Mouse (Mus musculus) embryo, embryonic 11.5 days (tissue): ENCODE data around the gene Prr5l.

ENCODE experiments used
- DNase-seq: peaks from one replicate; pipeline ENCODE4 v3.0.0-alpha.2; 2012; ENCODE audit warnings: low read depth, low spot score

Prr5l gene

DNA sequence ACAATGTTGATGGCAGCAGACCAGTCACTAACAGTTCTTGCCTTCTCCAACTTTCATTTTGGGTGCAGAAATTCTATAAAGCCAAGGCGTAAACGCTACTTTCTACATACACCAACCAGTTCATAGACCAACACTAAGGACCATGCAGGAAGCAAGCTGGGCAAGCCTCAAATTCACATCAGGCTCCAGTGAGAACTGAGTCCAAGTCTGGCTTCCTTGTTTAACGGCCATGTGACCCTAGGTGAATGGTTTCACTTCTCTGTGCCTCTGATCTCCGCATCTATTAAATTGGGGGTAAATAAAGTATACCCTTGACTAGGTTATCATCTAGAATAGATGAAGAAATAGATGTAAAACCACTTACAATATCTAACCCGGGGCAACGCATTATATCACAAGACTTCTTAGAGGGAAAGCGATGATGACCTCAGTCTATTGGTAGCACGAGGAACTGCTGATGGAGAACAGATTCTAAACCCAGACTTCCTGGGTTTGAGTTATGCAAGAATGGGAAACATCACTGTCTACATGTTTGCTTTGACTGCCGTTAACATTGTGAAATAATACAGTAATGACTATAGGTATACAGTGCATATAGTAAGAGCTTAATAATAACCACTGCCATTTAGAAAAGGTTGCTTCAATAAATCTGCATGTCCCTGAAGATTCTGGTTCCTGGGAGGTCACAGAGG lies 1.2 kb downstream of the Prr5l start:
- no peak for DNase-seq

DNA sequence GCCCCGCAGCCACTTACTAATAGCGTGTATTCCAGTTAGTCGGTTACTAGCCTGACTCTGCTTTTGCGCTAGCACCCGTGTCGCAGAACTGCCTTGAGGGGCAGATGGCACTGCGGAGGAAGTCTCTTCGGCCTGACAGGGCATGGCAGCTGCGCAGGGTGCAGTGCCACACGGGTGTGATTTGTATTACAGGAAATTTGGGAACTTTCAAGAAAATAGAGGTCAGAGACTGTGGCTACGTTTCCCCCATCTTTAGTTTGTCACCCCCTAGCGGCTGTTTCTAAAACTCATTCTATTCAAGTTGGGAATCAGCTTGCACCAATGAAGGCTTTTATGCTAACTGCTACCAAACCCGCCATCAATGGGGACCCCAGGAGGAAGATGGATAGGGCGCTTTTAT lies 11.6 kb downstream of the Prr5l start:
- peak; percentile 39 for DNase-seq

- no peak for DNase-seq
These were observed 14.1 kb downstream of the Prr5l start for GRCm38 (mm10) chr2:101868683-101869082.

GRCm38 (mm10) chr2:101862219-101863123 lies 20.4 kb downstream of the Prr5l start:
- DNase-seq = no peak

DNA sequence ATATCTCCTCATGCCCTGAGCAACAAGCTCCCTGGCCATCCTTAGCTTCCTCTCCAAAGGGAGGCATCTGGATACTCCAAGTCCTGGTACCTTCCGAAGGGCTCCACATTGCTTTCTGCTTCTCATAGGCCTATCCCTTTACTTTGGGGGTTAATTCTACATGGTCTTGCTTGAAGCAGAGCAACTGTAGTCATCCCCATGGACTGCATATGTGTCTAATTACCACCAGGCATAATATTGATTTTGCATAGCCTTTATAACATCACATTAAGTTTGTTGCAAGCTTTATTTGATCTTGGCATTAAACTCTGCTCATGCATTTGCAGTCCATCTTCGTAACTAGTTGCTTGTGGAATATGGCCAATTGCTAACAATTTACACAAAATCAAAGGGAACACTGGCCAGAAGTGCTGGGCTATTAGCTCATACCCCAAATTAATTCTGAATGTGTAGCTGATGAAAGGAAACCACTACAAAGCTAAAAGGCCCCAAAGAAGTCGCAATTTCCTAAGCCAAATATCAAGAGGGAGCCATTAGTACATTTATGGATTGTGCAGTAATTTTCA lies 21.8 kb downstream of the Prr5l start:
- no peak for DNase-seq

DNA sequence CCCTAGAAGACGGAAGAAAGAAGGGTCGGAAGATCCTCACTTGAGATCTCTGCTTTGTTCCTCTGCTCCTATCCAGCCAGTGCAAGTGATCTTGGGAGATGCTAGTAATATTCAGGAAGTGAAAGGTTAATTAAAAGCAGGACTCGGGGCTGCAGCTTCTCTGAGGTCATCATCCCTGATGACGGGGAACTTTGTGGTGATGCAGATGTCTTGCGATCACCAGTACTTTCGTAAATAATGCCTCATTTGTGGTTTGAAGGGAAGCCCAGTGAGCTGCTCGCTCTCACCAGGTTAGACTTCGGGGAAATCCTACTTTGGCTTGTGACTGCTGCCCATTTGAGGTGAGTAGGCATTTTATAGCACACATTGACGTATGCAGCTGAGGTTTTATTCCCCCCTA lies 26.7 kb downstream of the Prr5l start:
- no peak for DNase-seq

- DNase-seq = no peak
These were observed 28.0 kb downstream of the Prr5l start for GRCm38 (mm10) chr2:101854792-101855191.

DNA sequence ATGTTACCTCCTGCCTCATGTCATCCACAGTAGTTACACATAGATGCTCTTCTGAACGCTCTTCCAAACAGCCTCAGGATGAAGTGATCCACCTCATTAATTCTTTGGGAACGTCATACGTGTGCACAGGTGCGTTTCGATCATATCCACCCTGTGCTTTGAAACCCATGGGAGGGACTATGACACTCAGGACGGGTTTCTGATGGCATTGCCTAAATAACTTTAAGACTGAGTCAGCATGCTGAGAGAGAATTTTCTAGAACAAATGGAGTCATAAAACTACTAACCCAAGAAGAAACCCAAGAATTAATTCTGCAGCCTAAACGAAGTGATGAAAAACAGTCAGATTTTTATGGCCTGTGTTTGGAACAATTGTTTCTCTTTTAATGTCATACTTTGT lies 40.1 kb downstream of the Prr5l start:
- no peak for DNase-seq

DNA sequence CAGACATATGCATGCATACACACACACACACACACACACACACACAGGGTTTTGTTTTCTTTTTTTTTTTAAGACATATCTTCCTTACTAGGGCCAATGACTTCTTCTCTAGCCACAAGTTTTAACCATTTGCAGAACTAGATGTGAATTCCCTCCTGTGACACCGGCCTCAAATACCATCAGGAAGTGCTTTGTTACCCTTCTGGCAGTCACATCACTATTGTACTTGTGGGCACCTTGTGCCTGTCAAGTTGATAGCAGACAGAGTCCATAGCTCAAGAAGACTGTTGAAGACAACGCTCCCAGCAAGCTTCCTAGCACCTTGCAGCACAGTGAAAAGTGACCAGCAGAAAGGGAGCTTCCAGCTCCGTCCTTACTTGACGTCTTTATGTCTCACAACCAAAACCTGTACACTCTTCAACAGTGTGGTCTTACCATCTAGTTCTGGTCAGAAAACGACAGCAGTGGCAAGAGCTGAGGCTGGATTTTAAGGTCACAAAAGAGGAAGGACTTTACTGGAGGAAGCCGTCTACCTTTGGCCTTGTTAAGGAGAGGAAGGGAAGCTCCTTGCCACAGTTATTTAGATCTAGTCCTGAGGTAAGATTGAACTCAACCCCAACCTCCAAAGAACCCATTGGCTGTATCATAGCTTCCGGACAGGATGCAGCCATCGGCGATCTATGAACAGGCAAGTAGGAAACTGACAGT lies 47.9 kb downstream of the Prr5l start:
- no peak for DNase-seq

- DNase-seq = no peak
These were observed 50.5 kb downstream of the Prr5l start for GRCm38 (mm10) chr2:101832361-101832760.

- DNase-seq = no peak
These were observed 51.0 kb downstream of the Prr5l start for GRCm38 (mm10) chr2:101831851-101832250.

DNA sequence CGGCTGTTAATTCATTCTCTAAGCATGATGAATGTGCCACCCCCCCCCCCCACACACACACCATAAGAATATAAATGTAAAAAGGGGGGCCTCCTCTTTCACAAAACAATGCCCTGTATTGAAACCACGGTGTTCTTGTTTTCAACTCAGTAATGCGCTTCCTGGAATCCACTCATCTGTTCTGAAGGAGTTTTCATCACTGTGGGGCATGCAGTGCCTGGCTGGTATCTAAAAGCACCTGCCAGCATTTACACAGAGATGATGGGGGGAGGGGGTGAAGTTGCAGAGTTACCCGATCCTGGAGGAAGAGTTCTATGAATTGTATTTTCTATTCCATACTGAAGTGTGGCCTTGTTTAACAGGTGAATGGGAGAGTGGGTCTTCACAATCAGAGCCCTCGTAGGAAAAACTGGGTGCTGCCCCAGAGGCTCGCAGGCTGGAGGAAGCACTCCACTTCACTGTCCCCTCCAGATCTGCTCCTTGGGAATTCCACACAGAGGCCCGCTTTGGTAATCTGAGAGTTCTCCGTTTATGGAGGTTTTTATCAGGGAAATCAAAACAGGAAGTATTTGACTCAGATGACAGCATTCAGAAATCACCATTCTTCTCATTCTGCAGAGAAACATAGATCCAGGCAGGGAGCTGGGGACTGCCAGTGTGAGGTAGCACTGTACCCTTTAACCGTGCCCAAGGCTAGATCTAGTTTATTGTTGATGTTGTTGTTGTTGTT lies 52.5 kb downstream of the Prr5l start:
- DNase-seq = no peak

DNA sequence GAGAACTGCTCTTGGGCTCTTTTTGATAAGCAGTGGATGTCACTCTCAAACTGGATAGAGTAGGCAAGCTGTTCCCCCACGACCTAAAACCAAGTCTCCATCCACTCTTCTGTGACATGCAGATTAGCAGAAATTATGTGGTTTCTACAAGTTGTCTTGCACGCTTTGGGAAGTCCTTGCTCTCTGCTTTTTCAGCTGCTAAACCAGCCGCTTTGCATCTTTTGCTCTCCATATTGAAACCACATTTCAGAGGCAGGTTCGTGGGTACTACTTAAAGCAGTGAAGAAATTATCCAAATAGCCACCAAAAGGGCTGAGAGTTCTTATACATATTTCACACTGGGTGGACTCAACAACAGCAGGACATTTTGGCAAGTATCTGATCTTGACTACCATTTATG lies 53.8 kb downstream of the Prr5l start:
- DNase-seq = no peak

GRCm38 (mm10) chr2:101828057-101828643 lies 54.7 kb downstream of the Prr5l start:
- DNase-seq = no peak

GRCm38 (mm10) chr2:101827626-101828025 lies 55.2 kb downstream of the Prr5l start:
- DNase-seq = no peak

DNA sequence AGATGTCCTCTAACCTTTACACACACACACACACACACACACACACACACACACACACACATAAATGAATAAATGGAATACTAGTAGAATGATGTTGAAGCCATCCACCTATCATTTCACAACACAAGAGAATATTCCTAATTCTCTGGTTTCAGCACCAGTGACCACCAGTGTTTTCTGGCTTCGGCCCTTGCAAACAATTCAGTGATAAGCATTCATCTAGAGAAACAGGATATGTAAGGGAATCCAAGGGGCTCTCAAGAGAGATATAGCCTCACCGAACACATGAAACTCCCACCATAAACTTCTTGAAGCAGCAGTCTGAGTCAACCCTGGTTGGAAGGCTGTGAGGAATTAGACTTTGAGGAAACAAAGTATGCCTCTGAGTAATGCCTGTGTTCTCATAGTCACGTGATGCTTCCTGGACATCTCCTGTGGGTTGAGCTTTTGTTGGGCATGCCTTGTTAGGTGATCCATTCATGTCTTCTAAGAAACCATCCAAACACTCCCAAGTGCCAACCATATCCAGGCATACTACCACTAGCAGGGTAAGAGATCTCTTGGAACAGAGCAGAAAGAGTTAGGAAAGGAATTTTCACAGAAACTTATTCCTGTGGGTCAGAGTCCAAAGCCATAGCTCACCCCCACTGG lies 55.8 kb downstream of the Prr5l start:
- no peak for DNase-seq

GRCm38 (mm10) chr2:101826186-101826707 lies 56.6 kb downstream of the Prr5l start:
- DNase-seq = no peak

DNA sequence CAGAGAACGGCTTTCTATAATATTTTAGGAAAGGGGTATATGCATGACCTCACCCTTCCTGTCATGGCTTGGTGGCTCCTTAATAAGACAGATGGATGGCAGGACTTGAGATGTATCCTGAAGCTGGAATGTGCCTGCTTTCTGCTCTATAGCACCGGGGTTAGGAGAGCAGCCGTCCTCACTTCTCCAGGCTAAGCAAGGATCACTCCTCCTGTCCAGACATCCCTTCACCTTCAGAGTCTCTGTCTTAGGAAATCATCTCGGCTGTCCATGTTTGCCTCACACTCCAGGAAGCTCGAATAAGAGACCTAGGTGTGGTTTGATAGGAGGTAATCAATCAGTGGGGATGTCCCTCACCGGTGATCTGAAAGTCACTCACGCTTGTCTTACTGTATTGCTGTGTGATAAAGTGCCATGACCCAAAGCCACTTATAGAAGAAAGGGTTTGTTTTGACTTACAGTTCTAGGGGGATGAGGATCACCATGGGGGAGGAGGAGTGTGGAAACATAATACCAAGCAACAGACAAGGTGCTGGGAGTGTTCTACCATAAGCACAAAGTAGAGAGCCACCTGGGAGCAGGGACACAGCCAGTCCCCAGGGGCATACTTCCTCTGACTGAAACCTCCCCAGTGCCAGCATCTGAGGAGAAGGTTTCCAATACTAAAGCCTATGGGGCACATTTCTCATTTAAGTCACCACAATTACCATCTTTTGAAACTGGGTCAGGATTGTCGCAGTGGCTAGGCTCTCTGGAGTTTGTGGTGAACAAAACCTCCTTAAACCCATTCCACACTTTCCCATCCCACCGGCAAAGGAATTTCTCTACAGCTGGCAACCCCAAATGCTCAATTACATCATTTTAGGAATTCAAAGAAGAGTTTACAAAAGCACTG lies 57.4 kb downstream of the Prr5l start:
- no peak for DNase-seq

DNA sequence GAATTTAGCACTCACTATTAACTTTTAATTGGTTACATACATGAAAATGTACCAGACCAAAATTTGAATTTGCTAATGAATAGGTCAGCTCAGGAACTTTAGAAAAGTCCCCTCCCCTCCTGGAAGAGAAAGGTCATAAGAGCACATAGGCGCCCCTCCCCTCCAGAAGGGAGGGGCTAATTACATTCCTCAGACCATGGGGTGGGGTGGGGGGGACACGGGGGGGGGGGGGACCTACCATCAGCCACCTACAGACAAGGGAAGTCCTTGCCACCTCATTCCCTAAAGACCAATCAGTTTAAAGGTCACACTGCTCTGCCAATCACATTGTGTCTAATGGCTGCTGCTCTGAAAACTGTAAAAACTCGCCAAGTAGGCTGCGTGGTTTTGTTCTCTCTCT lies 59.0 kb downstream of the Prr5l start:
- DNase-seq = no peak
